Mouse (Mus musculus) kidney, adult 11 months (tissue): ENCODE data around the gene Erbb3.
A peak's percentile ranks its signal among the peaks of the same experiment; 100 is the strongest.
"Not testable (repeated sequence)": the region's sequence is repeated elsewhere in the genome, so short reads cannot be mapped to it uniquely, and the experiment has no call there.

Source experiments
- DNase-seq: peaks from one replicate; pipeline ENCODE4 v3.0.0; 2022

The Erbb3 gene

DNA sequence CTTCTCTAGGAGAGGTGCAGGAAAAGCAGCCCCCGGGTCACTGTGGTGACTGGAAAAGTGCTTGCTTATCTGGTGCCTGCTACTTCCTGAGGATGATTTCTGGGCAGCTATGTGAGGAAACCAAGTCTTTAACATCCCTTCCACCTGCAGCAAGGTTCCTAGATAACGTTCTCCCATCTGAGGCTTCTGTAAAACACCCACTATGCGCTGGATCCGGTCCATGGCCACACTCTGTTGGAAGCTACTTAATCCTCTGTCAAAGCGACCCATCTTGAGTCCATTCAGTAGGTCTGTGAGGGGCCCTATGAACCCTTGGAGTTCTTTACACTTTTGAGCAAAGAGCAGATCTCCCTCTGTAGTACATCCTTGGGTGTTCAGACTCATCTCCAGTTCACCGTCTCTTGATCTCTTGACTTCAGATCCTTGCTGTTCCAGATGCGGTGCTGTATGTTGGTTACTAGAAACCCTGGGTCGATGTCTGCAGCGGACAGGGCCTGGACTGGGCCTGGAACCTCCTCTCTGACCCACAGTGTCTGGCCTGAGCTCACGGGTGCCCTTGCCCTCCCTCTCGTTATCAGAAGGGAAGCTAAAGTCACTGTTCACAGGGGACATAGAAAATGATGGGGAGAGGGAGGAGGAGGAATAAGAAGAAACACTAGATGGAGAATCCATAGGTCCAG, 39.2 kb downstream of the Erbb3 start:
- not testable (repeated sequence) for DNase-seq

DNA sequence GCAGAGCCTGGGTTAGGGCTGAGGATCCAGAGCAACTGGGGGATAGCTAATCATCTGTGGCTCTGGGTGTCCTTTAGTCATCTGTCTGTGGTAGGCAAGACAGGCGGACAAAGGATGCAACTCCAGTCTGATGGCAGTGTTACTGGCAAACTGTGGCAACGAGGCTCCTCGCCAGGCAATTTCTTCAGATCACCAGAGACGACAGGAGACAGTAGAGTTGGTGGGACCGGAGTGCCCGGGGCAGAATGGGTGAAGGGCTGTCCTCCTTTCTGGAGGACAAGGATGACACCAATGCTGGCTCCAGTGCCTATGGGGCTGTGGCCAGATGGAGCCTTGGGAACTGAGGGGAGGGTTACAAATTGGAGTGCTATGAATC, 39.8 kb downstream of the Erbb3 start:
- not testable (repeated sequence) for DNase-seq

DNA sequence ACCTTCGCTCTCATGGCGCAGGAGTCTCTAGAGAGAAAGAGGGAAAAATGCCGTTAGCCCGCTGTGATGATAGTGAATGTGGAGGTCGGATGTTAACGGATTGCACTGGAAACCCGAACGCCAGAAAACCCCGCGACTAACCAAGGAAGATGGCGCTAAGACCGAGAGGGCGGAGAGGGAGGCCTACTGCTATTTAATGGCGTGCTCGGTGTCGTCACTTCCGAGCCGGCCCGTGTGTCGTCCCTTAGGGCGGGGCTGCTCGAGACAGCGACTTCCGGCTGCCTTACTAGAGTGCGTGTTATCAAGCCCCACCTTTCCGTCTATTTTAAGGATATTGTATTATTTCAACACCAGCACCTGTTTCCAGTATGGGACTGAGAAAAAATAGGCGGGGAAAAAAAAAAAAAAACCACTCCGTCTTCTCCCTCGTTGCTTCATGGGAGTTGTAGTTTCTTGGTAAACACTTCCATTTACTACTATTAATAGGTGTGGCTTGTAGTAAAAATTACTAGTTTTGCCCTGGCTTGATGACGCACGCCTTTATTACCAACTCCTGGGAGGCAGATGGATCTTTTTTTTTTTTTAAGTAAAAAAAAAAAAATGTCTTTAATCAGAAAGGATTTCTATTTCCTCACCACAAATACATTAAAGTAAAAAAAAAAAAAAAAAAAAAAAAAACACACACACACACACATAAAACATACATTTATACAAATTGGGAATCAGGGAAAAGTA, 40.3 kb downstream of the Erbb3 start, which contains the start of gene Rpl41:
TSS of gene Rpl41 (minus strand) at position 359 of the 735 bp plus-strand sequence.
- DNase-seq, result peak; percentile 96

DNA sequence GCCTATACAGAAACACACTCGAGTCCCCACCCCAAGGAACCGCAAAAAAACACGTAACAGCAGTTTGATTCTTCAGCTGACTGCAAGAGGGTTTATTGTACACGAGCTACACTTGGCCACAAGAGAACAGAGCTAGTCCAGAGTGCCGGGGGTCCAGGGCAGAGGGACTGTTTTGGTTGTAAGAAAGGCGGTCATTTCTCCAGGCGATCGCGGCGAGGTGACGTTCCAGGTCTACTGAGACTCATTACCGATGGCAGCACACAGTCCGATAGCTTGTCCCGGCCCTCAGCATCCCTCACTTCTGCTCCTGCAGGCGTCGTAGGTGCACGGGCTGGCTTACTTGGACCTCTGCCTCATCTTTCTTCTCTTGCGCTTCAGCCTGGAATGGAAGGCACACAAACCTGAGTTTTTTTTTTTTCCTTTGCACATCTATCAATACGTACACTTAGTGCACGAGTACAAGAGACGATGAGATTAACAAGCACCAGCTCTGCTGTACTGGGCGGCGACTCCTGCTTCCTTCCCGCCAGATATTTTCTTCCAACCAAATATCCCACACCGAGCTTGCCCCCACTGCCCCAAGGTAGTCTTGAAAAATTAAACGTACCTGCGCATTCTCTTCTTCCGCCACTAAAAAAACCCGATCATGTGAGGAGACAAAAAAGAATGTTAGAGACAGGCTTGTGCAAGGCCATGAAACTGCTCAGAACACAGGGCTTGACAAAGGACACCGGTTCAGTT, 41.2 kb downstream of the Erbb3 start:
- not testable (repeated sequence) for DNase-seq

DNA sequence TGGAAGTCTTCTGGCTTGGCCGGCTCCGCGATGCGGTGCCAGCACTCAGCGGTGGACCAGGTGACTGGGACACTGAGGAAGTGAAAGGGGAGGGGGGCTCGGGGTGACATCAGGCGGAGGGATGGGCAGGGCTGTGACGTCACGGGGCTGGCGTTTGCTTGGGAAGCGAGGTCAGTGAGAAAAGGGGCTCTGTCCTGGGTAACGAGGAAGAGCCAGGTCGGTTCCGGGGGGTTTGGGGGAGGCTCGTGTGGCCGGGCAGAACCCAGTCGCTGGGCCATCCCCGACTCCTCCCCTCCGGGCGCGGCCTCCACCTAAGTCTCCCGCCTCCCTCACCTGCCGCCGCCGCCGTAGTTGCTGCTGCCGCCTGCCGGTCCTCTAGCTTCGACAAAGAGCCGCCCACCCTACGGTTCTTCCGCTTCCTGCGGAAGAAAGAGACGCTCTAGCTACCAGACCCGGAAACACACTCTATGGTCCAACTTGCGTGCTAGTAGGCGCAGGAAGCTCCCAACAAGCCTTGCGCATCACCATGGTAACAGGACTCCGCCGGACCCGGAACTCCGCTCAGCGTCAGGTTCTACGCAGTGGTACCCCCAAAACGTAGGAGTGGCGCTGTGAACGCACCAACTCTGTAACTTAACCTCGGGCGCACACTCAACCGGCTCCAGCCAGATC, 42.0 kb downstream of the Erbb3 start, which contains the start of gene Zc3h10:
TSS of gene Zc3h10 (minus strand) at position 414 of the 672 bp plus-strand sequence.
- DNase-seq, result peak; percentile 98

DNA sequence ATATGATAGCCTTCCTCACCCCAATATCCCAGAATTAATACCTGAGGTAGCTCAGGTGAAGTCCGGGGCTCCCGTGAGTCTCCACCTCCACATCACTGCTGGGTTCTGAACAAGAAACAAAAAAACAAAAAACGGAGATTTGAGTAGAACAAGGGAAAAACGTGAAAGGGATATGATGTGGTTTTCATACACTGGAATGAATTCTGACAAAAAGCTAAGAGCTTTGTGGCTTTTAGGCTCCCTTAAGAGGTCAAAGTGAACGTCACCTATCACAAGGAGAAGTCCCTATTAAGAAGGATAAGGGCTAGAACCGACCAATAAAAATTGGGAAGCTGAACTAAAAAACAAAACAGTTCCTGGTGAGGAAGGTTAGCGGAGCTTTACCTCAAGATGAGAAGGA, 42.7 kb downstream of the Erbb3 start:
- DNase-seq, result no peak

DNA sequence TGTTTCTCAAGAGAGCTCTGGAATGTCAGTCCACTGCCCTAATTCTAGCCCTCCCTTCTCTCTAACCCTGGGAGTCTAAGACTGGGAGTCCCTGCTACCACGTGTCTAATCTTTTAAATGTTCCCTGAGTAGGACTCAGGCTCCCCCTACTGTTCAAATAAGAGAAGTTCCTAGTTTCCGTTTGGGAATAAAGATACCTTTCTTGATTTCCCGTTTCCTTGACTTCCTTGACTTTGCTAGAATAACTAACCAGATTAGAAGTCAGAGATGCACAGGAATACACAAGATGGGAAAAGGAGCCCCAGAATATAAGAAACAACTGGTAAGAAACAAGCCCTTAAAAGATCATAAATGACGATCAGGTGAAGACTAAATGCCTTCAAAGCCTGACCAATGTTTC, 43.1 kb downstream of the Erbb3 start:
- no peak for DNase-seq

DNA sequence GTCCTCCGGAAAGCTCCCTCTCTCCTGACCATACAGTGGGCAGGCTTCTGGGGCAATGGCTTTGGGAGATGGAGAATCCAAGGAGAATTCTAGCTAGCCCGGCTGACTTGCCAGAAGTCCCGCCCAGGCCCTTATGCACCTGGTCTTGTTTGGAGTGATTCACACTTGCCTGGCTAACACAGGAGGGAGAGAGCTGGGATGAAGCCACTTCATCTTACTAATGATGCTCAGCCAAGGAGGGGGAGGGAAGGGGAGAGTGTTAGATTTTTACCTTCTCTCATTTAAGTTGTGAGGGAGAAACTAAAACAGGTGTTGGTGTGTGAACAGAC, 43.9 kb downstream of the Erbb3 start:
- DNase-seq, result no peak

DNA sequence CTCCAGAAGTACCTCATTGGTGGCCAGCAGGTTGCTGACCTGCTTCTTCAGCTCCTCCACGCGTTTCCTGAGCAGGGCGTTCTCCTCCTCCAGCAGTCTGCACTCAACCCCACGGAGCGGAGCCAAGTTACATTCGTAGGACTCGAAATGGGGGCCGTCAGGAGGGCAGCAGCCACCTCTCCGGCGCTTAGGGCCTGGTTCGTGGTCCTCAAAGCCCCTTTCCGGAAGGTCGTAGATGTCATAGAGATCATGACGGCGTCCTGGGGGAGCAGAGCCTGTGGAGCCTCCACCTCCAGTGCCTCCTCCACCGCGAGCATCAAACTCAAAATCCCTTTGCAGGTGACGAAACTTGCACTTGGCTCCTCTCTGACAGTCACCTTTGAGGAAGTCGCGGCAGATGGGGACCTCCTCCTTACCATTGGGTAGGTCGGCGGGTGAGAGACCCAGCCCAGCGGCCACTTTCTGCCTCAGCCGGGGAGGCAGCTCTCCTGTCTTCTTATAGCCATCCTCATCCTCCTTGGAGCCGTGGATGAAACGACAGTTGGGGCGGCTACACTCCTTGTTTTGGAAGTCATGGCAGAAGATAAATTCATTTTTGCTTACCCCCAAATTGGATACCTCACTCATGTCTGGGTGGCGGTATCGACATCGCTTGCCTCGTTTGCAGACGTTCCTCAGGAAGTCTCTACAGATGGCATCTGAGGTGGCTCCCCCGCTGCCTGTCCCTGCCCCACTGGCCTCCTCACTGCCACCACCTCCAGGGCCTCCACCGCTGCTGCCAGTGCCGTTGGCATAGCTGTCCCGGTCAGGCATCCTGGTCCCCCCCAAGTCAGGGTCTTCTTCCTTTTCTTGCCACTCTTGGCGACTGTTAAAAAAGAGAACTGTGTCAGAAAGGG, 44.5 kb downstream of the Erbb3 start:
- DNase-seq, result no peak

DNA sequence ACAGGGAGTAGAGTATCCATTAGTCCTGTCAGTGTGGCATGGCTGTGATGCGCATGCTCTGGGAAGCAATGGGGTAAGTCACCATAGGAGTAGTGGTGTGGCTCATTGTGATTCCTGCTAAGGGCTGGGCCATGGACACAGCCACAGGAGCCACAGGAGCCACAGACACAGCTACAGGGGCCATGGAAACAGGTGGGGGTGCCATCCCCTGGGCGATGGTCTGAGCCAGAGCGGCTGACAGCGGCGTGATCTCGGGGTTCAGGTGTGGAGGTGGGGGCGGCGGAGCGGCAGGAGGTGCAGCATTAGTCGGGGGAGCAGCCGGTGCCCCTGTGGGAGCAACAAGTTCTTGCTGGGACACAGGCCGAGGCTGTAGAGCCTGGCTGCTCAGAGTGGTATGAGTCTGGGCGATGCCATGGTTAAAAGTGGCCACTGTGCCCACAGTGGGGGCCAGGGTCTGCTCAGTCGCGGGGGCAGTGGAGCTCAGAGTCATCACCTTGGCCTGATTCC, 45.2 kb downstream of the Erbb3 start:
- no peak for DNase-seq

DNA sequence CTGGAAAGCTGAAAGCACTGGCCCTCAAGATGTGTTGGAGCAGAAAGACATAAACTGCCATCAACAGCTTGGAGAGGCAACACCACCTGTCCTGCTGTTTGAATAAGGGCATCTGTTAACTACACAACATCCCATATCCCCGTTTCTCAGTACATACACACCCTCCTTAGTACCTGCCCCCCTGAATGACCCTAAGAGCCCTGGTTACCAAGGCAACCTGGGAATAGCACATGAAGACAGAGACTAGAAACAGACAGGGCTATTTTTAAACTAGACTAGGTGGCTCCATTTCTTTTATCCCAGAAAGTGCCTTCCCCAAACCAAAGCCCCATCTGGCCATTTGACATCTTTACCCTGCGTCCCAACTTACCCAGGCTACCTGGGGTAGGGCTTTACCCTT, 46.4 kb downstream of the Erbb3 start:
- DNase-seq, result no peak

DNA sequence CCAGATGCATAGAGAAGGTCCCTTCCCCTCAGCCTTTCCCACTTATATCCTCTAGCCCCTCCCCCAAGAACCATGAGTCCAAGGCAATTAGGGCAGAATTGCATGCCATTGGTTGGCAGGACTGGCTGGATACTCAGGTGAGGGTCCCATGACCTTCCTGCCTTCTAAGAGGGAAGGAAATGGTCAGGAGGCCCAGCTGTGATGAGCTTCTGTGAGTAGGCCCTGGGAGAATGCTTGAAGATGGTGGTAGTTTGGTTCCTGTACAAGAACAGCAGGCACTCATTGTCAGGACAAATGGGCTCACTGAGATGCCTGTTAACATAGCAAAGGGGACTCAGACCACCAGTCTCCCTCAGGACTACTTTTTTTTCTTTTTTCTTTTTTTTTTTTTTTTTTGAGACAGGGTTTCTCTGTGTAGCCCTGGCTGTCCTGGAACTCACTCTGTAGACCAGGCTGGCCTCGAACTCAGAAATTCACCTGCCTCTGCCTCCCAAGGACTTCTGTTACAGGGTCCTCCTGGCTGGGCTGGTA, 51.0 kb downstream of the Erbb3 start:
- DNase-seq, result no peak

DNA sequence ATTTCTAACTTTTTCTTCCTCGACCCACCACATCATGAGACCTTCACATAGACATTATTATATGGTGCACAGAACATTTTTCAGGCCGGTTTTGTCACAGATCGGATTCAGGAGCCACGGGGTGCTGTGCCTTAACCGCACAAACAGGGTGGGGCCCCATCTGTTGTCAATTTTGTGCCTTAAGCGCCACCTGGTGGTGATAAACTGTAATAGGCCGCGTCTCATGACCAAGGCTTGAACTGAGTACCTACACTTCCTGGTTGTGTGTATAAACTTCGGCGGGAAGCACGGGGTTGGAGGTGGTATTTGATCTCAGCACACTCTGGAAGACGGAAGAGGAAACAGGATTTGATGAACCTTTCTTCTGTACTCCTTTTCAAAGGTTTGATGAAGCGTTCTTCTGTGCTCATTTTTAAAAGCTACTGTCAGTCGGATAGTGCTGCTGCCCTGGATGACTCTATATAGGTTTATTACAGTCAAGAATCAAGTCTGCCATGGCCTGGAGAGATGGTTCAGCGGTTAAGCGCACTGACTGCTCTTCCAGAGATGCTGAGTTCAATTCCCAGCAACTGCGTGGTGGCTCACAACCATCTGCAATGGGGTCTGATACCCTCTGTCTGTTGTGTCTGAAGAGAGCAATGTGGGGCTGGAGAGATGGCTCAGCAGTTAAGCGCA, 53.0 kb downstream of the Erbb3 start:
- peak; percentile 87 for DNase-seq

DNA sequence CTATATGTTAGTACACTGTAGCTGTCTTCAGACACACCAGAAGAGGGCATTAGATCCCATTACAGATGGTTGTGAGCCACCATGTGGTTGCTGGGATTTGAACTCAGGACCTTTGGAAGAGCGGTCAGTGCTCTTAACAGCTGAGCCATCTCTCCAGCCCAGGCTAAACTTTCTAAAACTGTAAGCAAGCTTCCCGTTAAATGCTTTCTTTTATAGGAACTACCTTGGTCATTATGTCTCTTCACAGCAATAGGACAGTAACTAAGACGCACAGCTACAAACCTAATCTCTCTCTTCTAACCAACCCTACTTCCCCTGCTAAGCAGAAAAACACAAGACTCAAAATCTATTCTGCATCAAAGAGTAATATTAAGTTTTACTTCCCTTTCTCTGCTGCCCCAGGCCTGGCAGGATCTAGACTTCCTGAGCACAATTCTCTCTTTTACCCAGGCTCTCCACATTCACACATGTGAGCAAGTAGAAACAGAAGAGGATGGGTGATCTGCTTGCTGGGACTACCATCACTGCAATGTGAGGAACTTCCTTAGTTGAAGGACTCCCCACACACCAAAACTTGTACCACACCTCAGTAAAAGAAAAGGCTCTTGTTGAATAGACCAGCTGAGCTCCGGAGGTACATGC, 53.7 kb downstream of the Erbb3 start:
- DNase-seq, result no peak

DNA sequence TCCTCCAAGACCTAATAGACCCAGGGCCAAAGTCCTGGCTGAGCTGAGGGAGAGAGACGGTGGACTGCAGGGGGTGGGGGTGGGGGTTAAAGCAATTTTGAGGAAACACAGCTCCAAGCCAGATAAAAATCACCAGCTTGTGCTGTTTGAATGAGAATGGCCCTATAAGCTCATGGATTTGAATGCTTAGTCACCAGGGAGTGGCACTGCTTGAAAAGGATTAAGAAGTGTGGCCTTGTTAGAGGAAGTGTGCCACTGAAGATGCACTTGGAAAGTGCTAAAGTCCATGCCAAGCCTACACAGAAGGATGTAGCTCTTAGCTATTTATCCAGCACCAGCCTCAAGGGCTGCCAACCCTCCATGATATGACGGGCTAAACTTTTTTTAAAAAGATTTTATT, 54.2 kb downstream of the Erbb3 start:
- DNase-seq, result no peak

DNA sequence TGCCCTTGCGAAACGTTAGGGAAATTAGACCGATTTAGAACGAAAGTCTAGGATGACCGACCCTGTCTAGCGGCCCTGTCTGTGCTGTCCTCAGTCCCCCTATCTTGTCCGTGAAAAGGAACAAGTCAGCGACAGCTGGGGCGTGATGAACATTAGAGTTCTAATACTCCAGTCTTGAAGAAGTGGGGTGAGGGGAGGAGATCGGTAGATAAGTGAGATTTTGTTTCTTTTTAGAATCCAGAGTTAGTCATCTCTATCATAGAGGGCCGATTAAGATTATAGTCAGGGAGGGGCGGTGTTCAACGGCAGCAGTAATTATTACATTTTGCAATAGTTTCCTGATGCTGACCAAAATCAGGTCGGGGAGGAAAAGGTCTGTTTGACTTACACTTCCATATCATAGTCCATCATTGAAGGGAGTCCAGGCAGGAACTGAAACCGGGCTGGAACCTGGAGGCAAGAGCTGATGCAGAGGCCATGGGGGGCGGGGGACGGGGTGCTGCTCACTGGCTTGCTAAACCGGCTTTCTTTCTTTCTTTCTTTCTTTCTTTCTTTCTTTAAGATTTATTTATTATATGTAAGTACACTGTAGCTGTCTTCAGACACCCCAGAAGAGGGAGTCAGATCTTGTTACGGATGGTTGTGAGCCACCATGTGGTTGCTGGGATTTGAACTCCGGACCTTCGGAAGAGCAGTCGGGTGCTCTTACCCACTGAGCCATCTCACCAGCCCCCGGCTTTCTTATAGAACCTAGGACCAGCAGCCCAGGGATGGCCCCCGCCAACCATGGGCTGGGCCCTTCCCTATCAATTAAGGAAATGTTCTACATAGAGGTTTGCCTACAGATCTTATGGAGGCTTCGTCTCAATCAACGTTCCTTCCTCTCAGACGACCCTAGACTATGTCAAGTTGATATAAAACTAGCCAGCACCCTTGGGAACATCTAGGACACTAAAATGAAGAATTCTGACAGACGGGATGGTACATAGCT, 62.8 kb downstream of the Erbb3 start:
- DNase-seq, result no peak

DNA sequence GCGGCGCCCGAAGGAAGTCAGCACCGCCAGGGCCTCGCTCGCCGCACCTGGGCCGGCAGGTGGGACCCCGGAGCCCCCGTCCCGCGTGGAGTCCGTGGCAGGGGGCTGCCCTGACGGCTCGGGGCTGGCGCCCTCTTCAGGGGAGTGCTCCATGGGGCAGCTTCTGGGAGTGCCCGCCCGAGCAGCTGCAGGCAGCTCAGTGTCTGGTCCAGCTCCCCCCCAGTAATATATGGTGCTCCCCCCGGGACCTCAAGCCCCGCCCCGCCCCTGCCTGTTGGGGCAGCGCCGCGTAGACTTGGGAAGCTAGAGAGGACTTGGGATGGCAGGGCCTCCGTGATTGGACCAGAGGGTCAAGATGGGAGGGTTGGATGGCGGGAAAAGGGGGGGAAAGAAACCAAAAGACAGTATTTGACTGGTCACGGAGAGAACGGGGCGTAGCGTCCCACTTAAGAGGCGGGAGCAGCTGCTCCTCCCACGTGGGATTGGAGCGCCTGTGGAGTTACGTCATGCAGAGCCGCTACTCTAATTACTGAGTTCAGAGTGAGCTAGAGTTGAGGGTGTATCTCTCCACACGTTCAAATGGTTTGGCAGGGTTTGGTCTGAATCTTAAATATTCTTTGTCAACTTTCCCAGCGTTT, 63.7 kb downstream of the Erbb3 start, which contains the start of gene Esyt1:
TSS of gene Esyt1 (minus strand) at position 201 of the 638 bp plus-strand sequence.
- DNase-seq, result peak; percentile 98
